Mouse (Mus musculus) limb, embryonic 12.5 days (tissue): Measurements from ENCODE around the gene Yeats2. TPM values are rescaled to one million over a fixed set of nuclear protein-coding genes. Genes with fewer than 3 reads are reported as not detected.

Experiments used
- ATAC-seq: fragments of 200-750 bp; cut with Nextera tagmentation; 2 replicates; pipeline ENCODE4 v1.8.0; 2017; ENCODE audit warnings: low read depth, moderate TSS enrichment; ENCODE audit not compliant: insufficient number of reproducible peaks, insufficient read depth, low FRiP score, low TSS enrichment
- H3K27ac ChIP-seq: fragments of 300-500 bp; sonication (generic); 2 replicates; pipeline ENCODE4 v1.5.1; 2016; ENCODE audit warnings: mild to moderate bottlenecking, moderate library complexity
- H3K27me3 ChIP-seq: fragments of 300-500 bp; sonication (generic); 2 replicates; pipeline ENCODE4 v1.6.1; 2016; ENCODE audit warnings: mild to moderate bottlenecking, moderate library complexity
- H3K36me3 ChIP-seq: fragments of 300-500 bp; sonication (generic); 2 replicates; pipeline ENCODE4 v1.6.1; 2016; ENCODE audit warnings: mild to moderate bottlenecking, moderate library complexity
- H3K4me1 ChIP-seq: fragments of 300-500 bp; sonication (generic); replicated peaks from 2 replicates; pipeline ENCODE4 v1.6.1; 2016
- H3K4me2 ChIP-seq: fragments of 300-500 bp; sonication (generic); 2 replicates; pipeline ENCODE4 v1.6.1; 2016; ENCODE audit warnings: mild to moderate bottlenecking, moderate library complexity
- H3K4me3 ChIP-seq: fragments of 300-500 bp; sonication (generic); replicated peaks from 2 replicates; pipeline ENCODE4 v1.5.1; 2016; ENCODE audit warnings: mild to moderate bottlenecking
- H3K9ac ChIP-seq: fragments of 300-500 bp; sonication (generic); replicated peaks from 2 replicates; pipeline ENCODE4 v1.6.1; 2016; ENCODE audit warnings: mild to moderate bottlenecking, moderate library complexity
- H3K9me3 ChIP-seq: fragments of 300-500 bp; sonication (generic); 2 replicates; pipeline ENCODE4 v1.6.1; 2016; ENCODE audit warnings: mild to moderate bottlenecking, moderate library complexity
- WGBS: fragments of 180-500 bp; shearing (Covaris S2); methylation state at CpG from one replicate; pipeline ENCODE4 v1.1.7; 2016; 5-methylcytosine and 5-hydroxymethylcytosine counted together
- polyA plus RNA-seq: library from polyadenylated mRNA; unstranded; fragments of >200 nt; fragmentation: Nextera tagmentation; extraction: Ambion mirVana; gene quantifications from 2 replicates; pipeline ENCODE4 v1.2.1, GENCODE M21; 2016

The Yeats2 gene
- polyA plus RNA-seq, 1 experiment from 2014 or later = 59.4 TPM

- Histone ChIP-seq H3K4me3 (no peak overlapping the region), H3K27ac (no peak overlapping the region), H3K27me3 (peaks cover 14% of the 10 kb centered on the region; the same call in 1 of the 2 replicates), H3K36me3 (peaks cover 10% of the 10 kb centered on the region; the same call in 1 of the 2 replicates), H3K9me3 (no peaks in the 10 kb centered on the region), H3K4me2 (no peak overlapping the region), H3K9ac (no peak overlapping the region), H3K4me1 (peaks cover 8% of the 10 kb centered on the region)
- 87% methylated on average over 4 of the region's 4 CpGs for WGBS
- no peak for ATAC-seq
Measured at GRCm38 (mm10) chr16:20238646-20239045, 97.8 kb downstream of the Yeats2 start.

- Histone ChIP-seq H3K9ac (peak within 1 kb of the TSS; percentile 79), H3K9me3 (no peaks in the 10 kb centered on the region), H3K27ac (0 out of 2 replicates have a peak within 1 kb of the TSS, but pooled peaks have one; percentile 23), H3K4me2 (peak within 1 kb of the TSS; percentile 83), H3K4me3 (peak within 1 kb of the TSS; percentile 72), H3K27me3 (peaks cover 14% of the 10 kb centered on the region; the same call in 1 of the 2 replicates), H3K36me3 (no peaks in the 10 kb centered on the region), H3K4me1 (peaks cover 8% of the 10 kb centered on the region)
- WGBS = under 1% methylated on average over 90 of the region's 90 CpGs
- ATAC-seq = peak; percentile 76
Measured at GRCm38 (mm10) chr16:20240468-20241414, 99.9 kb downstream of the Yeats2 start, which contains the start of gene Map6d1. TSS of gene Map6d1 (minus strand) at chr16:20241358.

GRCm38 (mm10) chr16:20247103-20247502 is 106.2 kb downstream of the Yeats2 start:
- no peak overlapping the region for H3K27ac ChIP-seq
- no peak overlapping the region for H3K4me2 ChIP-seq
- 0 out of 2 replicates have a peak, but pooled peaks cover 1% of the 10 kb centered on the region for H3K27me3 ChIP-seq
- H3K36me3 ChIP-seq = no peaks in the 10 kb centered on the region
- no peak overlapping the region for H3K9ac ChIP-seq
- H3K4me3 ChIP-seq = no peak overlapping the region
- no peak for ATAC-seq
- no peaks in the 10 kb centered on the region for H3K4me1 ChIP-seq
- no peaks in the 10 kb centered on the region for H3K9me3 ChIP-seq

GRCm38 (mm10) chr16:20248442-20249174 is 107.7 kb downstream of the Yeats2 start:
- 84% methylated on average over 9 of the region's 9 CpGs for WGBS
- H3K4me3 ChIP-seq = no peak overlapping the region
- no peak for ATAC-seq
- no peak overlapping the region for H3K27ac ChIP-seq
- H3K4me1 ChIP-seq = no peaks in the 10 kb centered on the region
- H3K36me3 ChIP-seq = no peaks in the 10 kb centered on the region
- no peak overlapping the region for H3K9ac ChIP-seq
- no peak overlapping the region for H3K4me2 ChIP-seq
- no peaks in the 10 kb centered on the region for H3K27me3 ChIP-seq
- H3K9me3 ChIP-seq = no peaks in the 10 kb centered on the region

GRCm38 (mm10) chr16:20257926-20258325 is 117.1 kb downstream of the Yeats2 start:
- WGBS = 83% methylated on average over 5 of the region's 5 CpGs
- Histone ChIP-seq H3K27ac (no peak overlapping the region), H3K36me3 (no peaks in the 10 kb centered on the region), H3K27me3 (no peaks in the 10 kb centered on the region), H3K4me3 (no peak overlapping the region), H3K9me3 (no peaks in the 10 kb centered on the region), H3K4me1 (no peaks in the 10 kb centered on the region), H3K9ac (no peak overlapping the region), H3K4me2 (no peak overlapping the region)
- no peak for ATAC-seq

- 76% methylated on average over 7 of the region's 7 CpGs for WGBS
Measured at GRCm38 (mm10) chr16:20265089-20265488, 124.2 kb downstream of the Yeats2 start.

GRCm38 (mm10) chr16:20271339-20271738 is 130.5 kb downstream of the Yeats2 start:
- no peaks in the 10 kb centered on the region for H3K36me3 ChIP-seq
- 87% methylated on average over 4 of the region's 4 CpGs for WGBS

More at GRCm38 (mm10) chr16:20265089-20265488, 124.2 kb downstream of the Yeats2 start:
- Histone ChIP-seq H3K9me3 (no peaks in the 10 kb centered on the region), H3K4me1 (no peaks in the 10 kb centered on the region), H3K9ac (no peak overlapping the region), H3K4me2 (no peak overlapping the region), H3K27me3 (0 out of 2 replicates have a peak, but pooled peaks cover 4% of the 10 kb centered on the region), H3K36me3 (no peaks in the 10 kb centered on the region), H3K27ac (no peak overlapping the region), H3K4me3 (no peak overlapping the region)
- ATAC-seq = no peak

GRCm38 (mm10) chr16:20272994-20273393 is 132.1 kb downstream of the Yeats2 start:
- 64% methylated on average over 3 of the region's 3 CpGs for WGBS
- ATAC-seq = no peak

More at GRCm38 (mm10) chr16:20271339-20271738, 130.5 kb downstream of the Yeats2 start:
- H3K9ac ChIP-seq = no peak overlapping the region
- 0 out of 2 replicates have a peak, but pooled peaks cover 4% of the 10 kb centered on the region for H3K27me3 ChIP-seq
- no peak overlapping the region for H3K27ac ChIP-seq
- no peak for ATAC-seq
- no peak overlapping the region for H3K4me2 ChIP-seq
- H3K4me3 ChIP-seq = no peak overlapping the region
- no peaks in the 10 kb centered on the region for H3K9me3 ChIP-seq
- H3K4me1 ChIP-seq = no peaks in the 10 kb centered on the region

GRCm38 (mm10) chr16:20279395-20279794 is 138.5 kb downstream of the Yeats2 start:
- H3K27ac ChIP-seq = no peak overlapping the region
- 94% methylated on average over 5 of the region's 5 CpGs for WGBS
- no peaks in the 10 kb centered on the region for H3K4me1 ChIP-seq
- no peaks in the 10 kb centered on the region for H3K27me3 ChIP-seq
- no peaks in the 10 kb centered on the region for H3K9me3 ChIP-seq
- H3K4me2 ChIP-seq = no peak overlapping the region
- no peak overlapping the region for H3K4me3 ChIP-seq
- no peak overlapping the region for H3K9ac ChIP-seq
- no peak for ATAC-seq
- H3K36me3 ChIP-seq = peaks cover 64% of the 10 kb centered on the region

More at GRCm38 (mm10) chr16:20272994-20273393, 132.1 kb downstream of the Yeats2 start:
- Histone ChIP-seq H3K4me1 (no peaks in the 10 kb centered on the region), H3K27ac (no peak overlapping the region), H3K4me3 (no peak overlapping the region), H3K9ac (no peak overlapping the region), H3K4me2 (no peak overlapping the region), H3K27me3 (0 out of 2 replicates have a peak, but pooled peaks cover under 1% of the 10 kb centered on the region), H3K36me3 (peaks cover 2% of the 10 kb centered on the region; the same call in 1 of the 2 replicates), H3K9me3 (no peaks in the 10 kb centered on the region)

GRCm38 (mm10) chr16:20280238-20280637 is 139.4 kb downstream of the Yeats2 start:
- Histone ChIP-seq H3K27ac (no peak overlapping the region), H3K4me2 (no peak overlapping the region), H3K4me1 (no peaks in the 10 kb centered on the region), H3K36me3 (peaks cover 72% of the 10 kb centered on the region), H3K9me3 (no peaks in the 10 kb centered on the region), H3K4me3 (no peak overlapping the region), H3K27me3 (no peaks in the 10 kb centered on the region), H3K9ac (no peak overlapping the region)
- no peak for ATAC-seq
- 87% methylated on average over 4 of the region's 4 CpGs for WGBS
